Mouse (Mus musculus): Measurements from ENCODE around the gene Zmynd8.

Gene Zmynd8

GRCm38 (mm10) chr2:165881585-165882431 is 17.0 kb downstream of the Zmynd8 start:
- in situ Hi-C loops (cut with MboI; ENCODE audit: unreplicated experiment in 2 of 2) = no loop called here

- in situ Hi-C loops (cut with MboI; ENCODE audit: unreplicated experiment in 2 of 2) = no loop called here
Observed at GRCm38 (mm10) chr2:165881220-165881584, 17.6 kb downstream of the Zmynd8 start.

- in situ Hi-C loops (cut with MboI; ENCODE audit: unreplicated experiment in 2 of 2) = no loop called here
Observed at GRCm38 (mm10) chr2:165880501-165881182, 18.2 kb downstream of the Zmynd8 start.

- in situ Hi-C loops (cut with MboI; ENCODE audit: unreplicated experiment in 2 of 2) = no loop called here
Observed at GRCm38 (mm10) chr2:165879403-165880178, 19.2 kb downstream of the Zmynd8 start.

GRCm38 (mm10) chr2:165878907-165879361 is 19.9 kb downstream of the Zmynd8 start:
- in situ Hi-C loops (cut with MboI; ENCODE audit: unreplicated experiment in 2 of 2) = no loop called here

- in situ Hi-C loops (cut with MboI; ENCODE audit: unreplicated experiment in 2 of 2) = no loop called here
Observed at GRCm38 (mm10) chr2:165878021-165878585, 20.7 kb downstream of the Zmynd8 start.

- in situ Hi-C loops (cut with MboI; ENCODE audit: unreplicated experiment in 2 of 2) = no loop called here
Observed at GRCm38 (mm10) chr2:165877180-165877579, 21.6 kb downstream of the Zmynd8 start.

- in situ Hi-C loops (cut with MboI; ENCODE audit: unreplicated experiment in 2 of 2) = no loop called here
Observed at GRCm38 (mm10) chr2:165876201-165876918, 22.5 kb downstream of the Zmynd8 start.

- in situ Hi-C loops (cut with MboI; ENCODE audit: unreplicated experiment in 2 of 2) = no loop called here
Observed at GRCm38 (mm10) chr2:165875406-165875955, 23.3 kb downstream of the Zmynd8 start.

GRCm38 (mm10) chr2:165874461-165875339 is 24.1 kb downstream of the Zmynd8 start:
- in situ Hi-C loops (cut with MboI; ENCODE audit: unreplicated experiment in 2 of 2) = no loop called here

- in situ Hi-C loops (cut with MboI; ENCODE audit: unreplicated experiment in 2 of 2) = no loop called here
Observed at GRCm38 (mm10) chr2:165873777-165874176, 25.0 kb downstream of the Zmynd8 start.

- in situ Hi-C loops (cut with MboI; ENCODE audit: unreplicated experiment in 2 of 2) = no loop called here
Observed at GRCm38 (mm10) chr2:165873196-165873595, 25.6 kb downstream of the Zmynd8 start.

- in situ Hi-C loops (cut with MboI; ENCODE audit: unreplicated experiment in 2 of 2) = no loop called here
Observed at GRCm38 (mm10) chr2:165869257-165869656, 29.6 kb downstream of the Zmynd8 start.

GRCm38 (mm10) chr2:165868522-165869175 is 30.2 kb downstream of the Zmynd8 start:
- in situ Hi-C loops (cut with MboI; ENCODE audit: unreplicated experiment in 2 of 2) = no loop called here

GRCm38 (mm10) chr2:165867549-165867948 is 31.3 kb downstream of the Zmynd8 start:
- in situ Hi-C loops (cut with MboI; ENCODE audit: unreplicated experiment in 2 of 2) = no loop called here

GRCm38 (mm10) chr2:165866951-165867387 is 31.8 kb downstream of the Zmynd8 start:
- in situ Hi-C loops (cut with MboI; ENCODE audit: unreplicated experiment in 2 of 2) = no loop called here

GRCm38 (mm10) chr2:165866412-165866811 is 32.4 kb downstream of the Zmynd8 start:
- in situ Hi-C loops (cut with MboI; ENCODE audit: unreplicated experiment in 2 of 2) = no loop called here

- in situ Hi-C loops (cut with MboI; ENCODE audit: unreplicated experiment in 2 of 2) = no loop called here
Observed at GRCm38 (mm10) chr2:165864769-165865168, 34.0 kb downstream of the Zmynd8 start.

Measured in v-Abl transformed pro-B cells (cell line).